Mouse (Mus musculus) forebrain, embryonic 10.5 days (tissue): ENCODE results near the gene Gm28551. TPM values are rescaled to one million over a fixed set of nuclear protein-coding genes. Genes with fewer than 3 reads are reported as not detected.

Source experiments
- DNase-seq: peaks from one replicate; pipeline ENCODE4 v3.0.0-alpha.2; 2017; ENCODE audit warnings: low spot score; ENCODE audit errors: extremely low spot score
- H3K27ac ChIP-seq: fragments of 300-500 bp; sonication (generic); 2 replicates; pipeline ENCODE4 v1.5.1; 2016; ENCODE audit warnings: mild to moderate bottlenecking
- H3K27me3 ChIP-seq: fragments of 300-500 bp; sonication (generic); 2 replicates; pipeline ENCODE4 v1.6.1; 2016; ENCODE audit warnings: mild to moderate bottlenecking; ENCODE audit not compliant: poor library complexity, severe bottlenecking
- H3K36me3 ChIP-seq: fragments of 300-500 bp; sonication (generic); replicated peaks from 2 replicates; pipeline ENCODE4 v1.6.1; 2016; ENCODE audit warnings: mild to moderate bottlenecking, moderate library complexity
- H3K4me1 ChIP-seq: fragments of 300-500 bp; sonication (generic); 2 replicates; pipeline ENCODE4 v1.6.1; 2016
- H3K4me3 ChIP-seq: fragments of 300-500 bp; sonication (generic); 2 replicates; pipeline ENCODE4 v1.5.1; 2016; ENCODE audit warnings: mild to moderate bottlenecking, moderate library complexity
- H3K9me3 ChIP-seq: fragments of 300-500 bp; sonication (generic); 2 replicates; pipeline ENCODE4 v1.6.1; 2016; ENCODE audit warnings: mild to moderate bottlenecking, moderate library complexity
- WGBS: fragments of 180-500 bp; shearing (Covaris S2); methylation state at CpG from one replicate; pipeline ENCODE4 v1.1.7; 2016; 5-methylcytosine and 5-hydroxymethylcytosine counted together
- polyA plus RNA-seq: library from polyadenylated mRNA; unstranded; fragments of >200 nt; fragmentation: Nextera tagmentation; extraction: Ambion mirVana; gene quantifications from 2 replicates; pipeline ENCODE4 v1.2.1, GENCODE M21; 2016

Gene Gm28551
- polyA plus RNA-seq, 1 experiment from 2014 or later, result 1.1 TPM

DNA sequence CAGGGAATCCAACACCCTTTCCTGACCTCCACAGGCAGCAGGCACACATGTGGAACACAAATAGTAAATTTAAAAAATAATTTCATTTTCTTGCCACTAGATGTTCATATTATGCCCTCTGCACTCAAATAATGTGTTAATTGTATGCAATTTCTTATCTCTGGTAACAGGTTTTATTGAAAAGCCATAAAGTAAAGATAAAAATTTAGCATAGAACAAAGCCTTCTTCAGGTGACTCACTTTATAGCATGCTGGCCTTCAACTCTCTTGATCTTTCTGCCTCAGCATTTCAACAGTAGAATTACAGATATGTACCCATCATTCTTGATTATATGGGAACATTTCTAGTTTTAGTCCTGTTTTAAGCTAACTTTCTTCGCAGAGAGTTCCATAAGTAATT lies 28.2 kb downstream of the Gm28551 start:
- WGBS, result 97% methylated on average over 1 of the region's 1 CpGs
- DNase-seq, result no peak
- H3K27ac ChIP-seq, result no peak overlapping the region
- no peaks in the 10 kb centered on the region for H3K9me3 ChIP-seq
- H3K27me3 ChIP-seq, result no peaks in the 10 kb centered on the region
- H3K4me3 ChIP-seq, result no peak overlapping the region
- H3K36me3 ChIP-seq, result peaks cover 51% of the 10 kb centered on the region
- H3K4me1 ChIP-seq, result no peaks in the 10 kb centered on the region

DNA sequence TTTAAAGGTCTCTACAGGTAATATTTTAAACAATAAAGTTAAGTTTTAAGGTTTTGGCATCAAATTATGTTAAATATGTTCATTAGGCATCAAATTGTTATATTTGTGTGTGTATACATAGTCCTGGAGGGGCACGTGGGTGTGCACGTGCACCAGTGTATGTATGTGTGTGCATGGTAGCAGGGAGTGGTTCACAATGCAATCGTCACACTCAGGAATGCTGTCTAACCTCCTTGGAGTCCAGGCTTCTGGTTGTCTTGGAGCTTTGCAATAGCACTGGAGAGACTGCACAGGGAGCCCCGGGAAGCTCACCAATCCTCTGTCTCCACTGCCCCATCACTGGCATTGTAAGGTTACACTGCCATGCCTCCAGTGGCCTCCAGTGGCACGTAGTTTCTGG lies 29.2 kb downstream of the Gm28551 start:
- H3K27me3 ChIP-seq, result no peaks in the 10 kb centered on the region
- 92% methylated on average over 5 of the region's 5 CpGs for WGBS
- DNase-seq, result no peak
- H3K27ac ChIP-seq, result no peak overlapping the region
- peaks cover 60% of the 10 kb centered on the region for H3K36me3 ChIP-seq
- no peaks in the 10 kb centered on the region for H3K4me1 ChIP-seq
- no peaks in the 10 kb centered on the region for H3K9me3 ChIP-seq
- H3K4me3 ChIP-seq, result no peak overlapping the region

DNA sequence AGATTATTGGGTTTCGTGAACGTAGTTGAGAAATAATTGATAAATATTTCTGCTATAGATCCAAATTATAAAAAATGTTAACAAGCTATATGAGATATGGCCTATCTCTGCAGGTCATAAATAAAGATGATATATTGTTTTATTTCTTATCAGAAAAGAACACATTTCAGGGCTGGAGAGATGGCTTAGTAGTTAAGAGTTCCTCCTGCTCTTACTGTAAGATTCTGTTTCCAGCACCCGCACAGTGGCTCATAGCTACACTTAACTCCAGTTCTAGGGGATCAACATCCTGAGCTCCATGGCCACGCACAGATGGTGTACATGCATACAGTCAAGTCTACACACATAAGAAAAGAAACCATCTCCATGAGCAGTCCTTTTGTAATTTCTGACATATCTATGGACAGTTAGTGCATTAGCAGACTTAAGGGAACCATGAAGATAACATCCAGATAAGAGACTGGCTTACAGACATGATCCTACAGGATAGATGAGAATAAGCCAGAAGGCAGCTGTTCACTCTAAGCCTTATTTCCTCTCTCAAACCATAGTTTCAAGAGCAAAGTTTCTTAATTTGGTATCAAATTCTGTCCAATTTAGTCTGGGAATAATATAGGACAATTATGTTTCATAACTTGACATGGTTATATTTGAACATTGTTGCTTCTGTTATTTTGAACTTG lies 30.7 kb downstream of the Gm28551 start:
- H3K27ac ChIP-seq, result no peak overlapping the region
- H3K9me3 ChIP-seq, result no peaks in the 10 kb centered on the region
- no peak overlapping the region for H3K4me3 ChIP-seq
- WGBS, result 97% methylated on average over 4 of the region's 4 CpGs
- DNase-seq, result no peak
- no peaks in the 10 kb centered on the region for H3K27me3 ChIP-seq
- peaks cover 73% of the 10 kb centered on the region for H3K36me3 ChIP-seq
- H3K4me1 ChIP-seq, result no peaks in the 10 kb centered on the region

DNA sequence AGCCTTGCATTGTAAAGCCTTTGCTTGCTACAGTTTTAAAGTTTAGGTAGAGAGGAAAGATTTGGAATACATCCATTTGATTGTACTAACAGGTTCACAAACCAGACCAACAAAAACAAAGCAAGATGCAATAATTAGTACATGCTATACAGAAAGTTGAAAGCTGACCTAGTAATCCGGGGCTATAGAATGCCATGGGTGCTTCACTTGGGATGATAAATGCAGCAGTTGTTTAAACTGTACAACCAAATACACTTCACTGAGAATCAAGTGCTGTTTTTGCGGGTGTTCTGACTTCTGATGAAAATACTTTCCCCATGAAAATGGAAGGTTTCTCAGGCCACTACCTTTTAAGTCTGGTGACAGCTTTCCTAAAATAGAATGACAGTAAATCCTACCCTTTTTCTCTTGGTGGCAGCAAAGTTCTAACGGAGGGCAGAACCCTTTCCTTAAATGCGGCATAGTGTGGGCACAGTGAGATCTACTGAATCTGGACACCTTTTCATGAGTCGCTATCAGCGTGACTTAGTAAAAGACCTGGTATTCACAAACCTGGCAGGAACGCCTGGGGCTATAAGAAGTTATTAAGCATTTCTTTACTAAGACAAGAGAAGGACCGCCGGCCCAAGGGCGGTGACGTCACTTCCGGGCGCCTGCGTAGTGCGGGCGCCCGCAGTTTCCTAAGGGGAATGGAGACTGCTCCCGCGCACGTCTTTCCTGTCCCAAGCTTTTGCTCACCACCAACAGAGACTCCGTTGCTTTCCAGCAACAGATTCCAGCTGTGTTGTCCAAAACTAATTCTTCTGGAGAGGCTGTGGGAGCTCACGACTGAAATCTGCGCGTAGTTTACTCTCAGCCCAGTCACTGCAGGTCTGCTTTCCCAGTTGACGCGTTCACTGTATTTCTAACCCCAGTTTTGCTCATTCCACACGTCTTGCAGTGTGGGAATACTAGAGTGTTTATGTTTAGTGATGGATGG lies 39.2 kb downstream of the Gm28551 start, which contains the start of gene Osgepl1:
Osgepl1 (plus strand) TSS at position 636 of the 979 bp plus-strand sequence.
- peaks cover 9% of the 10 kb centered on the region for H3K4me1 ChIP-seq
- no peaks in the 10 kb centered on the region for H3K9me3 ChIP-seq
- H3K4me3 ChIP-seq, result peak within 1 kb of the TSS; percentile 71
- no peaks in the 10 kb centered on the region for H3K27me3 ChIP-seq
- 4% methylated on average over 27 of the region's 27 CpGs for WGBS
- peak; percentile 85 for DNase-seq
- peaks cover 51% of the 10 kb centered on the region for H3K36me3 ChIP-seq
- H3K27ac ChIP-seq, result peak within 1 kb of the TSS; percentile 93

DNA sequence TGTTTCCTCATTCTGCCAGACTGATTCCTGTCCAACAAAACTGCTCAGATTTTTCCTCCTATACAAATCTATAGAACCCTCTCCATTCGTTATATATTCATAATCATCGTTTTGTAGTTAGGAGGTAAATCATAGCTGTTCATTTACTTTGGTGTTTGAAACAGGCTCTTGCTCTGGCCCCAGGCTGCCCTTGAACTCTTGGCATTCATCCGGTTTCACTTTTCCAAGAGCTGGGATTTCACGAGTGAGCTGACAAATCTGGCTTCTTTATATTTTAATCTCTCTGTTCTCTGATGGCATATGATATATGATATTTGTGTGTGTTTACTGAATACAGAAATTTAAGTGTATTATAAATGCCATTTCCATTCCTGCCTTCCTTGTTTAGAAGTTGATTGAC lies 52.0 kb downstream of the Gm28551 start:
- H3K36me3 ChIP-seq, result peaks cover 60% of the 10 kb centered on the region
- 92% methylated on average over 4 of the region's 4 CpGs for WGBS
- peaks cover 15% of the 10 kb centered on the region for H3K4me1 ChIP-seq
- H3K4me3 ChIP-seq, result no peak overlapping the region
- no peak for DNase-seq
- no peaks in the 10 kb centered on the region for H3K27me3 ChIP-seq
- H3K9me3 ChIP-seq, result no peaks in the 10 kb centered on the region
- H3K27ac ChIP-seq, result no peak overlapping the region

DNA sequence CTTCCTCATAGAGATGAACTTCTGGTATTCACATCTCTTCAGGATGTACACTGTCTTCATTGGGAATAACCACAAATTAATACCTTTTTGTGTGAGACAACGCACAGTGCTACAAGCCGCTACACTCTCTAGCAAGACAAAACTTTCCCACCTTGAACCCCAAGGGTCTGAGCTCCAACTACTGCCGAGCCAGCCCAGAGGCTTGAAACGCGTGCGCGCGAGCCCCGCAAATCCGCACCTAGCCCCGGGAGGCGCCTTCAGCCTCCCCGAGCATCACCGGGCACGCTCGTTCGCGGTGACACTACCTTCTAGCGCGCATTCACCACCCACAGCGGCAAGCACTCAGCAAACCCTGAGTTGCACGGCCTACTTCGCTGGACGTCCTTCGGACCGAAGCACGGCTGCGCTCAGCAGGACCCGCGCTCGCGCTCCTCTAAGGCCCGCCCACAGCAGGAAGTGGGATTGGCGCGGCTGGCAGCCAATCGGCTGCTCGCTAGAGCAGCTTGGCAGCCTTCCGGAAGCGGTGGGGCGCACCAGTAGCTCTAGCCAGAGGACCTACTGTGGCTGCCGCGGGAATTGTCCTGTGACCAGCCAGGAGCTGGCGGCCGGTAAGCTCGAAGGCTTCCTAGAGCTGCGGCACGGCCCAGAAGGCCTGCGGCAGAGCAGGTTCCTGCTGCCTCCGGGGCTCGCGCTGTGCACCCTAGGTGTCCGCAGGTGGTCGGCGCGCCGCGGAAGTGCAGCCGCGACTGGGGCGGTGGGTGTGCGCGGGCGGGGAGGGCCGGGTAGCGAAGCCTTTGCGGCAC lies 55.7 kb downstream of the Gm28551 start, which contains the start of the genes Pms1, Ormdl1 and Gm28778:
Pms1 (minus strand) TSS at position 438 of the 803 bp plus-strand sequence.
Ormdl1 (plus strand) TSS at position 515 of the 803 bp plus-strand sequence.
Gm28778 (plus strand) TSS at position 531 of the 803 bp plus-strand sequence.
- Histone ChIP-seq H3K4me1 (peaks cover 15% of the 10 kb centered on the region), H3K4me3 (peak within 1 kb of the TSS; percentile 85), H3K27ac (peak within 1 kb of the TSS; percentile 96), H3K27me3 (no peaks in the 10 kb centered on the region), H3K36me3 (peaks cover 36% of the 10 kb centered on the region), H3K9me3 (no peaks in the 10 kb centered on the region)
- peak; percentile 92 for DNase-seq
- WGBS, result under 1% methylated on average over 66 of the region's 66 CpGs

DNA sequence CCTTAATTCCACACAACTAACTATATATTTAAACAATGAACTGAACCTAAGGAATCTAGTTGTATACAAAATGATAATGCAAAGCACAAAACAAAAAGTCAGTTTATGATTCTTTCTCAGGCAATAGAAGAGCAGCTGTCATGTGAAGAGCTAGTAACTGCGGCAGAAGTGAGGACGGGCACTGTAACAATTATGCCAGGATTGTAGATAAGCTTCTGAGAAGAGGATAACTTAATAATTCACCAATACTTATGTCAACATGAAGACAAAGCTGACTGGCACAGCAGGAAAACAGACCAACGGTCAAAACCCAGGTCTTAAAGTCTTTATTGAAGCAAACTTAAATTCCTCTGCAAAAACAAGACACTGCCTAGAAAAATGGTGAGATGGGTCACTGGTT lies 61.3 kb downstream of the Gm28551 start:
- Histone ChIP-seq H3K27ac (no peak overlapping the region), H3K9me3 (no peaks in the 10 kb centered on the region; the same call in 1 of the 2 replicates), H3K36me3 (peaks cover 44% of the 10 kb centered on the region), H3K4me1 (peaks cover 6% of the 10 kb centered on the region; the same call in 1 of the 2 replicates), H3K27me3 (no peaks in the 10 kb centered on the region), H3K4me3 (no peak overlapping the region)
- 90% methylated on average over 3 of the region's 3 CpGs for WGBS
- DNase-seq, result no peak

Other genes starting within 250 kb of the Gm28551 start
- not detected in 2 replicates for gene 1700019A02Rik, start 165.0 kb downstream of the Gm28551 start, polyA plus RNA-seq
- 29.4 and 30.1 TPM in 2 replicates for gene Pms1, start 55.6 kb downstream of the Gm28551 start, polyA plus RNA-seq
- 88.4 and 92.5 TPM in 2 replicates for gene Ormdl1, start 55.6 kb downstream of the Gm28551 start, polyA plus RNA-seq
- gene Gm28778, start 55.6 kb downstream of the Gm28551 start, polyA plus RNA-seq, result not detected in 2 replicates
- 33.8 and 34.1 TPM in 2 replicates for gene Osgepl1, start 39.0 kb downstream of the Gm28551 start, polyA plus RNA-seq
- not detected in 2 replicates for gene Asdurf, start within 50 bp of the Gm28551 start, polyA plus RNA-seq
- 94.4 and 97.1 TPM in 2 replicates for gene Asnsd1, start 85 bp upstream of the Gm28551 start, polyA plus RNA-seq